Mouse (Mus musculus): ENCODE measurements around the gene Ctsl.

The Ctsl gene

GRCm38 (mm10) chr13:64312024-64312915, 58.4 kb downstream of the Ctsl start, which contains the start of gene Aaed1:
Aaed1 (minus strand) TSS chr13:64312710.
- peak; percentile 71 for DNase-seq (ENCODE audit: low spot score)

GRCm38 (mm10) chr13:64311266-64311665, 59.4 kb downstream of the Ctsl start:
- no peak for DNase-seq (ENCODE audit: low spot score)

- DNase-seq (ENCODE audit: low spot score), result no peak
Measured at GRCm38 (mm10) chr13:64310585-64310984, 60.1 kb downstream of the Ctsl start.

GRCm38 (mm10) chr13:64309842-64310241, 60.8 kb downstream of the Ctsl start:
- no peak for DNase-seq (ENCODE audit: low spot score)
